Mouse (Mus musculus): ENCODE data around the gene Echdc3. TPM values are rescaled to one million over a fixed set of nuclear protein-coding genes. Genes with fewer than 3 reads are reported as not detected.

Gene Echdc3
- polyA plus RNA-seq (2017; shearing (Covaris generic)): not detected

GRCm38 (mm10) chr2:6212724-6213511 is at the start of gene Echdc3:
Gene Echdc3 (minus strand): TSS chr2:6213033.
- peak; percentile 97 for ATAC-seq

GRCm38 (mm10) chr2:6261718-6262117 is 48.9 kb upstream of the Echdc3 start:
- ATAC-seq: no peak

- no peak for ATAC-seq
These were observed 48.4 kb upstream of the Echdc3 start for GRCm38 (mm10) chr2:6261201-6261672.

- no peak for ATAC-seq
These were observed 47.8 kb upstream of the Echdc3 start for GRCm38 (mm10) chr2:6260661-6261060.

GRCm38 (mm10) chr2:6259182-6259581 is 46.3 kb upstream of the Echdc3 start:
- ATAC-seq: no peak

- ATAC-seq: no peak
These were observed 45.2 kb upstream of the Echdc3 start for GRCm38 (mm10) chr2:6258026-6258425.

GRCm38 (mm10) chr2:6257146-6257545 is 44.3 kb upstream of the Echdc3 start:
- ATAC-seq: no peak

- ATAC-seq: no peak
These were observed 43.4 kb upstream of the Echdc3 start for GRCm38 (mm10) chr2:6255989-6256841.

GRCm38 (mm10) chr2:6255402-6255988 is 42.7 kb upstream of the Echdc3 start:
- ATAC-seq: no peak

GRCm38 (mm10) chr2:6252491-6252890 is 39.7 kb upstream of the Echdc3 start:
- ATAC-seq: no peak

GRCm38 (mm10) chr2:6251076-6251496 is 38.3 kb upstream of the Echdc3 start:
- no peak for ATAC-seq

- ATAC-seq: no peak
These were observed 28.6 kb upstream of the Echdc3 start for GRCm38 (mm10) chr2:6241446-6241845.

GRCm38 (mm10) chr2:6240072-6240471 is 27.2 kb upstream of the Echdc3 start:
- no peak for ATAC-seq

- no peak for ATAC-seq
These were observed 26.5 kb upstream of the Echdc3 start for GRCm38 (mm10) chr2:6239333-6239732.

- ATAC-seq: no peak
These were observed 25.8 kb upstream of the Echdc3 start for GRCm38 (mm10) chr2:6238679-6239078.

- ATAC-seq: no peak
These were observed 25.4 kb upstream of the Echdc3 start for GRCm38 (mm10) chr2:6238244-6238643.

GRCm38 (mm10) chr2:6233353-6233752 is 20.5 kb upstream of the Echdc3 start:
- ATAC-seq: no peak

GRCm38 (mm10) chr2:6232755-6233154 is 19.9 kb upstream of the Echdc3 start:
- no peak for ATAC-seq

GRCm38 (mm10) chr2:6230865-6231264 is 18.0 kb upstream of the Echdc3 start:
- no peak for ATAC-seq

- no peak for ATAC-seq
These were observed 16.9 kb upstream of the Echdc3 start for GRCm38 (mm10) chr2:6229597-6230290.

- no peak for ATAC-seq
These were observed 14.2 kb upstream of the Echdc3 start for GRCm38 (mm10) chr2:6227059-6227445.

- no peak for ATAC-seq
These were observed 13.7 kb upstream of the Echdc3 start for GRCm38 (mm10) chr2:6226361-6227058.

Data from CD4-positive, CD25-positive, alpha-beta regulatory T cell, adult 4 months (primary cell).